Mouse (Mus musculus) testis, adult 2 months (tissue): ENCODE data around the gene Rbm5. TPM values are rescaled to one million over a fixed set of nuclear protein-coding genes. Genes with fewer than 3 reads are reported as not detected.

Experiments
- H3K27ac ChIP-seq: fragments of 200-500 bp; 2 replicates; pipeline ENCODE4 v1.5.1; 2012; ENCODE audit warnings: low read depth, low read length; ENCODE audit not compliant: control insufficient read depth, insufficient read depth
- H3K27me3 ChIP-seq: fragments of 200-500 bp; 2 replicates; pipeline ENCODE4 v1.6.1; 2012; ENCODE audit warnings: mild to moderate bottlenecking, low read length, moderate library complexity; ENCODE audit not compliant: control insufficient read depth, insufficient read depth
- H3K36me3 ChIP-seq: fragments of 200-500 bp; 2 replicates; pipeline ENCODE4 v1.6.1; 2012; ENCODE audit warnings: mild to moderate bottlenecking, low read length; ENCODE audit not compliant: control insufficient read depth, insufficient read depth
- H3K4me1 ChIP-seq: fragments of 200-500 bp; 2 replicates; pipeline ENCODE4 v1.6.1; 2012; ENCODE audit warnings: low read length; ENCODE audit not compliant: control insufficient read depth, insufficient read depth
- H3K4me3 ChIP-seq: fragments of 200-500 bp; 2 replicates; pipeline ENCODE4 v1.5.1; 2012; ENCODE audit warnings: low read depth, mild to moderate bottlenecking, low read length, moderate library complexity, mixed read lengths; ENCODE audit not compliant: control insufficient read depth
- CTCF ChIP-seq: fragments of 200-500 bp; IDR thresholded peaks from 2 replicates; pipeline ENCODE4 v1.5.1; 2012; ENCODE audit warnings: low read depth, mild to moderate bottlenecking, inconsistent platforms, low read length, moderate library complexity; ENCODE audit not compliant: control insufficient read depth, insufficient read depth, insufficient replicate concordance
- POLR2A ChIP-seq: fragments of 200-500 bp; IDR thresholded peaks from 2 replicates; pipeline ENCODE4 v1.6.1; 2012; ENCODE audit warnings: low read depth, mild to moderate bottlenecking, inconsistent platforms, low read length, moderate library complexity; ENCODE audit not compliant: control insufficient read depth
- polyA plus RNA-seq: library from polyadenylated mRNA; depleted of rRNA; stranded (reverse); fragments of >200 nt; gene quantifications from 2 replicates; pipeline ENCODE4 v1.2.3, GENCODE M21; 2012

Rbm5 gene
- polyA plus RNA-seq, 1 experiment, result 57.8 TPM

DNA sequence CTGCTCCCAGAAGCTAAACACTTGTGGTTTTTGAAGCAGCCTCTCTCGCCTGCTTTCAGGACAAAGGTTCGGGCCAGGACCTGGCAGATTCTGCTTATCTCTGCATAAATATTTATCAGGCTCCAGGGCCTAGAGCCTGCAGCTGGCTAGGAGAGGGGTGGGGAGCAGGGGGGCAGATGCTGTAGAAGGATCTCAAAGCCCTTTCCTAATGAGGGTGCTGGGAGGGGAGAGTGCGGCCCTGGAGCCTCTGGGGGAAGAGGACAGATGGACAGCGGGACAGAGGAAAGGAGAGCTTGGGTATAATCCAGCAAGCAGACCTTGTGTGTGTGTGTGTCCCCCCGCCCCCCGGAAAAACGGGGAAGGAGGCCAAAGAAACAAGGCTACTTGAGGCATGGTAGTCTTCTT is 36.2 kb downstream of the Rbm5 start:
- Histone ChIP-seq H3K4me3 (no peak overlapping the region), H3K36me3 (no peaks in the 10 kb centered on the region), H3K4me1 (peaks cover 3% of the 10 kb centered on the region), H3K27me3 (no peaks in the 10 kb centered on the region), H3K27ac (no peak overlapping the region)
- TF ChIP-seq POLR2A (no peak), CTCF (no peak)

DNA sequence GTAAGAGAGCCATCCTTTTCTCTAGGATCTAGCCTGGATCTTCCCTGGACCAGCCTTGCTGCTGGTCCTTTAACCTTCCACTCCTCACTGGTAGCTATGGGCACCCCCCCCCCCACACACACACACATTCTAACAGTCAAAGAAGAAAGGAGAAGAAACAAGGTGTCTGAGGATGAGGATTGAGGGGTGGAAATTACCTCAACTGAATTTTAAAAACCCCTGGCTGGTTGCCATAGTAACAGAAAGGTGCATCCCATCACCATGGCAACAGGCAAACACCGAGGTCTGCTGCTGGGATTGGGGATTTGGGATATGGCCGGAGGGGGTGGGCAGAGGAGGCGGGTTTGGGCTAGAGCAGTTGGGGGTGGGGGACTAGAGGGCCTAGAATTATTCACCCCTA is 41.1 kb downstream of the Rbm5 start:
- H3K27ac ChIP-seq, result no peak overlapping the region
- H3K4me1 ChIP-seq, result peaks cover 4% of the 10 kb centered on the region
- H3K27me3 ChIP-seq, result no peaks in the 10 kb centered on the region
- TF ChIP-seq POLR2A (no peak), CTCF (no peak)
- H3K36me3 ChIP-seq, result no peaks in the 10 kb centered on the region
- no peak overlapping the region for H3K4me3 ChIP-seq

DNA sequence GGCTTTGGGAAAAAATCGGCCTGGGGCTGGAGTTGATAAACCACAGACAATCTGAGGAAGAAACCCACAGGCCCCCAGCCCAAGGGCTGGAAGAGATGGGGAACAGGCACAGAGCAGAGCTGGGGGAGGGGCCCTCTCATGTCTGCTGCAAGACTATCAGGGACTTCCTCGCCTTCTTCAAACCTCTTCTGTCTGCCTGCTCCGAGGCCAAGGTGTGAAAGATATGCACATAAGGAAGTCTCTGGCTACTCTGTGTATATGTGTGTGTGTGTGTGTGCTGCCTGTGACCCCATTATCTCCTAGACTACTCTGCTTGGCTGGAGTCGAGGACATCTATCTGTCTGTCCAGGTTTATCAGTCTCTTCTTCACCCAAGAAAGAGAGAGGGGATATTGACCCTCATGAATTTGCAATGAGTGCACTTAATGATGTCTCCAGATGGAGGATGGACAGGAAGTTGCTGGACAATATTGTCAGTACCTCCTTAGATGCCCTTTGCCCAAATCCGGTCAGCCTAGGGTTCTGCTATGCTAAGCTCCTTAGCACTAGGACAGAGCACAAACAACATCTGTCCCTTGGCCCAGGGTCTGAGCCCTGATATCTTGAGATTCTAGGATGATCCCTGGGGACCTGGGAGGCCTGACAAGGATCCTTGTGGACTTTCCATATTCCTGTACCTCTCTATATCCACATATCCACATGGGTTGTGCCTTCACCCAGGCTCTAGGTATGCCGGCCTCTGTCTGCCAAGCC is 41.7 kb downstream of the Rbm5 start:
- Histone ChIP-seq H3K27ac (no peak overlapping the region), H3K4me1 (peaks cover 4% of the 10 kb centered on the region), H3K4me3 (no peak overlapping the region), H3K27me3 (no peaks in the 10 kb centered on the region), H3K36me3 (no peaks in the 10 kb centered on the region)
- TF ChIP-seq POLR2A (no peak), CTCF (no peak)

DNA sequence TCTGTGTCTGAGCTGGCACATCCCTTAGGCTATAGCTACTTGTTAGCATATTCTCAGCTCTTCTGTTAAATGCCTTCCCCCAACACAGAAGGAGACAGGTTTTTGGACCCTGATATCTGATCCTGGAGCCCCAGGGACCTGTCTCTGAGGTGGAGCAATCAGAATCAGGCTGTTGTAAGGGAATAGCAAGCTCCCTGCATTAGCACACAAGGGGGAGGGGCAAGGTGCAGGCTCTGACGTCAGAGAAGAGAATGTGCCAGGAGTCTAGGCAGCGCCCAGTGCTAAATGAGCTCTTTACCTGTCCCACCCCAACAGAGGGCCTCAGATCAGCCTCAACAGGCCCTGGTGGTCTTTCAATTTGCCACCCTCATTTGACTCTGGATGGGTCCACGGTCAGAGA is 43.8 kb downstream of the Rbm5 start:
- Histone ChIP-seq H3K4me1 (peaks cover 9% of the 10 kb centered on the region), H3K27ac (no peak overlapping the region)
- TF ChIP-seq POLR2A, result no peak
- no peak for TF ChIP-seq CTCF

DNA sequence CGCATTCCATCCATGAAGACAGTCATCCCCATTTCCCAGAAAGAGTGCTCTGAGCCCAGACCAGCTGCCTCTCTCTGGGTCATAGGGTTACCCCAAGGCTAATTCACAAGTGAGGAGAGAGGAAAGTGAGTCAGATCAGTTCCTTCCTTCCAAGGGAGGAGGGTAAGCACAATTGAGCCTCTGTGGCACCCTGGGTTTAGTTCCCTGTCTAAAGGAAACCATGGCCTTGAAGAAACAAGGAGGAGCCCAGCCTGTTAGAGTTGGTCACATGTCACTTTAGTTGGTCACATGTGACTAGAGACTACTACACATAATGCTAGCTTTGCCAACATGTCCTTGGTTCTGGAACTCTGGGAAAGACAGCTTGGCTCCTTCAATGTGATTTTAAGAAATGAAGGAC is 46.0 kb downstream of the Rbm5 start:
- H3K4me3 ChIP-seq, result no peak overlapping the region
- no peaks in the 10 kb centered on the region for H3K36me3 ChIP-seq
- no peak overlapping the region for H3K27ac ChIP-seq
- TF ChIP-seq POLR2A (no peak), CTCF (no peak)
- H3K4me1 ChIP-seq, result peaks cover 9% of the 10 kb centered on the region
- H3K27me3 ChIP-seq, result no peaks in the 10 kb centered on the region

More for the DNA sequence above, 43.8 kb downstream of the Rbm5 start:
- no peaks in the 10 kb centered on the region for H3K36me3 ChIP-seq
- no peak overlapping the region for H3K4me3 ChIP-seq
- no peaks in the 10 kb centered on the region for H3K27me3 ChIP-seq

DNA sequence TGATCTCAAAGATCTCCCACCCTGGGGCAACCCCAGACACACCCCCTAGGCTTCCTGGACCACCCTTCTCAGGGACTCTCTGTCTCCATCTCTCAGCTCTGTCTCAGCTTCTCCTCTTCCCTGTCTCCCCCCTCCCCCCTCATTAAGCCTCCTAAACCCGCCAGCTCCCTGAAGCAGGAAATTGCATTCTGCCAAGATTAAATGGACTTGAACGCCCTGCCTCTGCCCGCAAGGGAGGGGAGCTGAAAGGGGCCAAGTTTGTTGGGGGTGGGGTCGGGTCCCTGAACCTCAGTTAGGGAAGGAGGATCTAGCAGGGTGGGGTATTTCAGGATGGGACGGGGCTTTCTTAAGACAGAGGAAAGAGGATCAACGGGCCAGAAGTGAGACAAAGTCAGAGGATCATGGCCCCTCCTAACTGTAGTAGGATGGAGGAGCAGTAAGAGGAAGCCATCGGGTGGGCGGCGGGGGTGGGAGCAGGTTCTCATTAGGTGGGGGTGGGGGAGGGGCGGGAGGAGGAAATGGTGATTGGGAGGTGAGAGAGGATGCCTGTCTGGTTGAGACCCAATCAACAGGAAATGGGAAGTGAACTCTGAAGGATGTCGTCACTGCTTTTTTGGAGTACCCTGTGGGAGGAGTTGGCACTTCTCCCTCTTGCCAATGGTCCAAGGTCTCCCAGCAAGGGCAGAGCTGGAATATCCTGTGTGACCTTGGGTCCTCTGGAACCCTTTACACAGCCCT is 46.8 kb downstream of the Rbm5 start:
- Histone ChIP-seq H3K27ac (no peak overlapping the region), H3K4me3 (no peak overlapping the region)

DNA sequence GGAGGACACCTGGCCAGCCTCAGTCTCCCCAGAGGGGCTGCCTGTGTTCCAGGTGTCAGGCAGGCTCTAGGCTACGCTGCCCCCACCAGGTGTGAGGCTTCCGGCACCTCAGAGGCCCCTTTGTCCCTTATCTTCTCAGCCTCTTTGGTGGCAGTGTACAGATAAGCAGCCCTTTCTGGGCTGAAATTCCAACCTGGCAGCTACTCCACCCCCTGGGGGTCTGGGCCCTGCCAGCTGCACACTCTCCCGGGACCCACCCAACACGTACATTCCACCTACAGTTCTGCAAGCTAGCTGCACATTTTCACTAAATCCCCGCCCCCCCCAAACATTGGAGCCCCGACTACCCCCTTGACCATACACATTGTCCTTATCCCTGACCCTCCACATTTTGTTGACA is 47.5 kb downstream of the Rbm5 start:
- Histone ChIP-seq H3K4me1 (peaks cover 7% of the 10 kb centered on the region), H3K27ac (no peak overlapping the region), H3K4me3 (no peak overlapping the region), H3K27me3 (no peaks in the 10 kb centered on the region), H3K36me3 (no peaks in the 10 kb centered on the region)
- TF ChIP-seq POLR2A (no peak), CTCF (no peak)

More for the DNA sequence above, 46.8 kb downstream of the Rbm5 start:
- H3K36me3 ChIP-seq, result no peaks in the 10 kb centered on the region
- no peaks in the 10 kb centered on the region for H3K27me3 ChIP-seq
- H3K4me1 ChIP-seq, result peaks cover 7% of the 10 kb centered on the region
- TF ChIP-seq POLR2A, result no peak
- no peak for TF ChIP-seq CTCF

DNA sequence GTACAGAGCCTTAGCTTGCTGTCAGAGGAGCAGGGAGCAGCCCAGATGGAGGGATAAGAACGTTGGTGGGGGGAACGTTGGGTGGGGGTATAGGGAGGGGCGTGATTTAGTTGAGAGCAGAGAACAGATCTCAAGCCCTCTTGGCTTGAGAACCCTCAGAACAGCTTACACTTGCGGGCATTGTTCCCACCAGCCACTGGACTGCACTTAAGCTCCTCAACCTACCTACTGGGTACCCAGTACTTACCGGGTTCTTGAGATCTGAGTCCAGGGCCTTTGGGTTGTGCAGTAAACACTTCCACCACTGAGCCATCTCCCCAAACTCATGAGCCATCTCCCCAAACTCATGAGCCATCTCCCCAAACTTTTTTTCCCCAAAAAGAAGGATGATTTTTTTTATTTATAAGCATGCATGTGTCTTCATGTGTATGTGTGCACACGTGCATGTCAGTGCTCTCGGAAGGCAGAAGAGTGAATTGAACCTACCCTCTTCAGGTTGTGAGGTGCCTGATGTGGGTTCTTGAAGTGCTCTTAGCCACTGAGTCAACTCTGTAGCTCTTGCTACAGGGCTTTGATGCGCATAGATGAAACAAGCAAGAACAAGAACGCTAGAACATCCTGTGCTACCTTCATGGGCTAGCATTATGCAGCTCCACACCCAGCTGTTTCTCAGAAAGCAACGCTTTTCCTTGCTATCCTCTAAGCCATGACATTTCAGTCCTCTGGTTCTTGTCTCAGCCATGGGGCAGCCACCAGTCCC is 51.8 kb downstream of the Rbm5 start:
- Histone ChIP-seq H3K27ac (no peak overlapping the region), H3K36me3 (no peaks in the 10 kb centered on the region), H3K4me1 (peaks cover 12% of the 10 kb centered on the region), H3K27me3 (no peaks in the 10 kb centered on the region), H3K4me3 (no peak overlapping the region)
- TF ChIP-seq CTCF (no peak), POLR2A (no peak)
